Mouse (Mus musculus): ENCODE results near the gene Gpr132. TPM values are rescaled to one million over a fixed set of nuclear protein-coding genes. Genes with fewer than 3 reads are reported as not detected.
"Not testable (repeated sequence)": the region's sequence is repeated elsewhere in the genome, so short reads cannot be mapped to it uniquely, and the experiment has no call there.

Gpr132 gene
- polyA plus RNA-seq, 1 experiment = 0.06 TPM

- Histone ChIP-seq H3ac (ENCODE audit: control insufficient read depth, insufficient read length, low read depth) (no peak overlapping the region), H3K79me3 (ENCODE audit: low read depth) (peaks cover 68% of the 10 kb centered on the region), H3K27me3 (ENCODE audit: control insufficient read depth, insufficient read depth, insufficient read length) (no peaks in the 10 kb centered on the region), H3K4me3 (ENCODE audit: insufficient read depth, poor library complexity, severe bottlenecking) (no peak overlapping the region), H3K79me2 (ENCODE audit: control insufficient read depth, insufficient read depth) (peaks cover 83% of the 10 kb centered on the region), H3K36me3 (ENCODE audit: control insufficient read depth, insufficient read depth) (peaks cover 90% of the 10 kb centered on the region)
- TF ChIP-seq CEBPB (IDR thresholded peaks at IDR 0.05; ENCODE audit: low read depth) (no peak), MYOG (IDR thresholded peaks at IDR 0.05; ENCODE audit: control insufficient read depth, extremely low read depth, insufficient read length) (no peak), MYOD1 (IDR thresholded peaks at IDR 0.05; ENCODE audit: control insufficient read depth, insufficient read length, low read depth) (no peak), FOSL1 (IDR thresholded peaks at IDR 0.05; ENCODE audit: insufficient read depth, low read length, poor library complexity, severe bottlenecking) (no peak), MAX (IDR thresholded peaks at IDR 0.05) (no peak), CTCF (IDR thresholded peaks at IDR 0.05; ENCODE audit: control insufficient read depth, insufficient read depth, insufficient read length) (no peak), USF1 (IDR thresholded peaks at IDR 0.05; ENCODE audit: low read depth) (no peak)
These were observed 46.8 kb downstream of the Gpr132 start for GRCm38 (mm10) chr12:112821216-112821615.

- H3K79me3 ChIP-seq (ENCODE audit: low read depth) = peaks cover 61% of the 10 kb centered on the region
- H3ac ChIP-seq (ENCODE audit: control insufficient read depth, insufficient read length, low read depth) = no peak overlapping the region
- no peak for TF ChIP-seq USF1 (IDR thresholded peaks at IDR 0.05; ENCODE audit: low read depth)
- TF ChIP-seq MYOD1 (IDR thresholded peaks at IDR 0.05; ENCODE audit: control insufficient read depth, insufficient read length, low read depth) = no peak
- TF ChIP-seq CEBPB (IDR thresholded peaks at IDR 0.05; ENCODE audit: low read depth) = no peak
- TF ChIP-seq CTCF (IDR thresholded peaks at IDR 0.05; ENCODE audit: control insufficient read depth, insufficient read depth, insufficient read length) = no peak
- no peak for TF ChIP-seq MAX (IDR thresholded peaks at IDR 0.05)
- TF ChIP-seq MYOG (IDR thresholded peaks at IDR 0.05; ENCODE audit: control insufficient read depth, extremely low read depth, insufficient read length) = no peak
- no peak for TF ChIP-seq FOSL1 (IDR thresholded peaks at IDR 0.05; ENCODE audit: insufficient read depth, low read length, poor library complexity, severe bottlenecking)
- peaks cover 76% of the 10 kb centered on the region for H3K79me2 ChIP-seq (ENCODE audit: control insufficient read depth, insufficient read depth)
- H3K36me3 ChIP-seq (ENCODE audit: control insufficient read depth, insufficient read depth) = peaks cover 90% of the 10 kb centered on the region
- no peak overlapping the region for H3K4me3 ChIP-seq (ENCODE audit: insufficient read depth, poor library complexity, severe bottlenecking)
- H3K27me3 ChIP-seq (ENCODE audit: control insufficient read depth, insufficient read depth, insufficient read length) = no peaks in the 10 kb centered on the region
These were observed 47.5 kb downstream of the Gpr132 start for GRCm38 (mm10) chr12:112820401-112820999.

GRCm38 (mm10) chr12:112819057-112819662, 48.9 kb downstream of the Gpr132 start:
- Histone ChIP-seq H3K79me3 (ENCODE audit: low read depth) (peaks cover 48% of the 10 kb centered on the region), H3K4me3 (ENCODE audit: insufficient read depth, poor library complexity, severe bottlenecking) (no peak overlapping the region), H3K27me3 (ENCODE audit: control insufficient read depth, insufficient read depth, insufficient read length) (no peaks in the 10 kb centered on the region), H3ac (ENCODE audit: control insufficient read depth, insufficient read length, low read depth) (no peak overlapping the region), H3K36me3 (ENCODE audit: control insufficient read depth, insufficient read depth) (peaks cover 78% of the 10 kb centered on the region), H3K79me2 (ENCODE audit: control insufficient read depth, insufficient read depth) (peaks cover 63% of the 10 kb centered on the region)
- no peak for TF ChIP-seq FOSL1 (IDR thresholded peaks at IDR 0.05; ENCODE audit: insufficient read depth, low read length, poor library complexity, severe bottlenecking)
- TF ChIP-seq MYOG (IDR thresholded peaks at IDR 0.05; ENCODE audit: control insufficient read depth, extremely low read depth, insufficient read length) = no peak
- TF ChIP-seq CEBPB (IDR thresholded peaks at IDR 0.05; ENCODE audit: low read depth) = no peak
- TF ChIP-seq MYOD1 (IDR thresholded peaks at IDR 0.05; ENCODE audit: control insufficient read depth, insufficient read length, low read depth) = no peak
- no peak for TF ChIP-seq CTCF (IDR thresholded peaks at IDR 0.05; ENCODE audit: control insufficient read depth, insufficient read depth, insufficient read length)
- TF ChIP-seq MAX (IDR thresholded peaks at IDR 0.05) = no peak
- no peak for TF ChIP-seq USF1 (IDR thresholded peaks at IDR 0.05; ENCODE audit: low read depth)

GRCm38 (mm10) chr12:112816866-112817265, 51.2 kb downstream of the Gpr132 start:
- peaks cover 58% of the 10 kb centered on the region for H3K36me3 ChIP-seq (ENCODE audit: control insufficient read depth, insufficient read depth)
- not testable (repeated sequence) for H3ac ChIP-seq (ENCODE audit: control insufficient read depth, insufficient read length, low read depth); H3K27me3 ChIP-seq (ENCODE audit: control insufficient read depth, insufficient read depth, insufficient read length); H3K4me3 ChIP-seq (ENCODE audit: insufficient read depth, poor library complexity, severe bottlenecking)
- H3K79me3 ChIP-seq (ENCODE audit: low read depth) = peaks cover 25% of the 10 kb centered on the region
- peaks cover 40% of the 10 kb centered on the region for H3K79me2 ChIP-seq (ENCODE audit: control insufficient read depth, insufficient read depth)

- no peak overlapping the region for H3ac ChIP-seq (ENCODE audit: control insufficient read depth, insufficient read length, low read depth)
- peaks cover 52% of the 10 kb centered on the region for H3K36me3 ChIP-seq (ENCODE audit: control insufficient read depth, insufficient read depth)
- H3K79me2 ChIP-seq (ENCODE audit: control insufficient read depth, insufficient read depth) = peaks cover 34% of the 10 kb centered on the region
- H3K27me3 ChIP-seq (ENCODE audit: control insufficient read depth, insufficient read depth, insufficient read length) = no peaks in the 10 kb centered on the region
- no peak overlapping the region for H3K4me3 ChIP-seq (ENCODE audit: insufficient read depth, poor library complexity, severe bottlenecking)
- H3K79me3 ChIP-seq (ENCODE audit: low read depth) = peaks cover 20% of the 10 kb centered on the region
- TF ChIP-seq CTCF (IDR thresholded peaks at IDR 0.05; ENCODE audit: control insufficient read depth, insufficient read depth, insufficient read length) (peak; percentile 49), MYOD1 (IDR thresholded peaks at IDR 0.05; ENCODE audit: control insufficient read depth, insufficient read length, low read depth) (no peak)
These were observed 51.7 kb downstream of the Gpr132 start for GRCm38 (mm10) chr12:112816294-112816693.

All from C2C12 (cell line).